Mouse (Mus musculus) embryo, embryonic 11 days (tissue): Measurements from ENCODE around the gene Ccdc155.
A peak's percentile ranks its signal among the peaks of the same experiment; 100 is the strongest.
"Not testable (repeated sequence)": the region's sequence is repeated elsewhere in the genome, so short reads cannot be mapped to it uniquely, and the experiment has no call there.

Source experiments
- DNase-seq: peaks from one replicate; pipeline ENCODE4 v3.0.0-alpha.2; 2015

Ccdc155 gene

GRCm38 (mm10) chr7:45162551-45162950, 42.1 kb downstream of the Ccdc155 start:
- DNase-seq: no peak

DNA sequence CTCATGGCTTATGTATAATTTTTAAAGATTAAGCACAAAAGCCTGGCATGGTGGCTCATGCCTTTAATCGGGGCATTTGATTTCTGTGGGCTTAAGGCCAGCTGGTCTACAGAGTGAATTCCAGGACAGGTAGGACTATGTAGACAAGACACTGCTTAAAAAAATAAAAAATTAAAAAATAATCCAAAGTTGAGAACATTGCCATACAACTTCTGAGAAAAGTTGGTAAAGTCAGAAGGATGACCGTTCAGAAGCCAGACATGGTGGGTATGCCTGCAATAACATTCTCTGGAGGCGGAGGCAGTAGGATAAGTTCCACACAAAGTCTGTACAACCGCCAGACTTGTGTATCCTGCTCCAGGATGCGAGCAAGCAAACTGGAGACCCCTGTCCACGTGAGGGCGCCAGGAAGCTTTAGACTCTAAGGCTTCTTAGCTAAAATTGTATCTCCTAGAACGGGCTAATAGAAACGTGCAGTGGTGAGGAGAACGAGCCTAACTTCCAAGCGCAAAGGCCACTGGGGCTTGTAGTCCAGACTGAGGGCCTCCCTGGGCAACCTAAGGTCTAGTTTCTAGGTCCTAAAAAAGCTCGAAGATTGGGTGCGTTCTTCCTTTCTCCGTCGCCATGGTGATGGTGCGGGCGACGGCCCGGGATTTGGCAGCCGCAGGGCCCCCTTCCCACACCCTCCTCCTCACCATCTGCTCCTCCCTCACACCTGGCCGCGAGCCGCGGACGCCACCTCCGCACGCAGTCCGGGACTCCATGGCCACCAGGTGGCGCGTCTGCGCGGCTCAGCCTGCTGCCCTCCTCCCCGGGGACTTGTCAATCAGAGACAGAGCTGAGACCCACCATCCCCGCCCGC, 42.8 kb downstream of the Ccdc155 start:
- peak; percentile 94 for DNase-seq

DNA sequence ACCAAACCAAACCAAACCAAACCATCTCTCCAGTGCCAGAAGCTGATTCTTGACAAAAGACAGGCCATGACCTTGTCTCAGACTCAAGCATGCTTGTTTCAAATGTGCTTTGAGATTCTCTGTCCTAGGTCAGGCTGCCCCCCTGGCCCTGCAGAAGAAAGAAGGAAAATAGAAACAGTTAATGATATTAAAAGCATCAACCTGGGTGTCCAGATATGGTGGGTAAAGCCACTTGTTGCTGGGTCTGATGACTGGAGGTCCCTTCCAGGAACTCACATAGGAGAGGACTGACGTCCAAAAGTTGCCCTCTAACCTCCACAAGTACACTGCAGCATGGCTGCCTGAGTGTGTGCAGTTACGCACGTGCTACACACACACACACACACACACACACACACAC, 43.8 kb downstream of the Ccdc155 start:
- no peak for DNase-seq

DNA sequence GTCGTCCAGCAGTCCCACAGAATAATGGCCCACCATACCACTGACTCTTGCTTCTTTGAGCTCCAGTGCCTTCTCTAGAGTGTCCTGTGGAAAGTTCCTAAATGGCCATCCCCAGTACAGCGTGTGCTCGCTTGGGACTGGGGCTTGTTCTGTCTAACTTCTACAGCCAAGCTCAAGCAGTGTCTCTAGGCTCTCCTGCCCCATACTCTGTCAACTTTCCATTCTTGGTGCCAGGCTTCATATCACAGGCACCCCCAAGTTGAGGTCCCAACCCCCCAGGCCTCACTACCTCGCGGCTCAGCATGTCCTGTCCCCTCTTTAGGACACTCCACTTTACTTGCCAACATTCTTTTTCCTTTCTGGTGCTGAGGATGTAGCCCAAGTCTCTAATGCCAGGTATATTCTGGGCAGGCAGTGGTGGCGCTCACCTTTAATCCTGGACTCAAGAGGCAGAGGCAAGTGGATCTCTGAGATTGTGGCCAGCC, 44.3 kb downstream of the Ccdc155 start:
- no peak for DNase-seq

- no peak for DNase-seq
Measured at GRCm38 (mm10) chr7:45158991-45159390, 45.7 kb downstream of the Ccdc155 start.

- no peak for DNase-seq
Measured at GRCm38 (mm10) chr7:45157459-45157858, 47.2 kb downstream of the Ccdc155 start.

GRCm38 (mm10) chr7:45156206-45156605, 48.5 kb downstream of the Ccdc155 start:
- DNase-seq: no peak

DNA sequence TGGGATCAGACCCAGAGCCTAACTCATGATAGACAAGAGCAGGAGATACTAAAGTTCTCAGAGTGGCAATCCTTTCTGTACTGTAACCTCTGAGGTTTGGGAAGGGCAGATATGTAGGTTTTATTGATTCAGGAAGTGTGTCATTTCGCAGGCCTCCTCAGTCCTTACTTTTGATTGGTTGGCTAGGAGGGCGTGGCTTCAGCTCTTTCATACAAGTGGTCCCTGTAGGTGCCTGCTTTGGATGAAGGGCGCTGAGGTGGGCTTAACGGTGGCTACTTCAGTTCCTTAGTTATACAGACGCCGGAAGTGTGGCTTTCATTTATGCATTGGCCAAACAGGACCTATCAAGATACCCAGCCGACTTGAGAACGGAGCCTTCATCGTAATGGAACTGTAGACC, 49.1 kb downstream of the Ccdc155 start:
- no peak for DNase-seq

DNA sequence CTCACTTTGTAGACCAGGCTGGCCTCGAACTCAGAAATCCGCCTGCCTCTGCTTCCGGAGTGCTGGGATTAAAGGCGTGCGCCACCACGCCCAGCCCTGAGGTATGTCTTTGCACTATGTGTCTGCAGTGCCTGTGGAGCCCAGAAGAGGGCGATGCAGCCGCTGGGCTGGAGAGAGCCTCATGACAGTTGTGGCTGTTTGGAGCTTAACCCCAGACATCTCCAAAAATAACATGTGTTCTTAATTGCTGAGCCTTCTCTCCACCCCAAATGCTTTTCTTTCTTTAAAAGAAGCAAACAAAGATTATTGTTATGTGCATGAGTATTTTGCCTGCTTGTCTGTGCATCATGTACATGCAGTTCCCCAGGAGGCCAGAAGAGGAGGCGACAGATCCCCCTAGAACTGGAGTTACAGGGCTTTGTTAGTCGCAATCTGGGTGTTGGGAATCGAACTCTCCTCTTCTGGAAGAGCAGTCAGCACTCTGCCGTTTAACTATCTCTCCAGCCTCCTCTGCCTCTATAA, 49.6 kb downstream of the Ccdc155 start:
- DNase-seq: peak; percentile 41

DNA sequence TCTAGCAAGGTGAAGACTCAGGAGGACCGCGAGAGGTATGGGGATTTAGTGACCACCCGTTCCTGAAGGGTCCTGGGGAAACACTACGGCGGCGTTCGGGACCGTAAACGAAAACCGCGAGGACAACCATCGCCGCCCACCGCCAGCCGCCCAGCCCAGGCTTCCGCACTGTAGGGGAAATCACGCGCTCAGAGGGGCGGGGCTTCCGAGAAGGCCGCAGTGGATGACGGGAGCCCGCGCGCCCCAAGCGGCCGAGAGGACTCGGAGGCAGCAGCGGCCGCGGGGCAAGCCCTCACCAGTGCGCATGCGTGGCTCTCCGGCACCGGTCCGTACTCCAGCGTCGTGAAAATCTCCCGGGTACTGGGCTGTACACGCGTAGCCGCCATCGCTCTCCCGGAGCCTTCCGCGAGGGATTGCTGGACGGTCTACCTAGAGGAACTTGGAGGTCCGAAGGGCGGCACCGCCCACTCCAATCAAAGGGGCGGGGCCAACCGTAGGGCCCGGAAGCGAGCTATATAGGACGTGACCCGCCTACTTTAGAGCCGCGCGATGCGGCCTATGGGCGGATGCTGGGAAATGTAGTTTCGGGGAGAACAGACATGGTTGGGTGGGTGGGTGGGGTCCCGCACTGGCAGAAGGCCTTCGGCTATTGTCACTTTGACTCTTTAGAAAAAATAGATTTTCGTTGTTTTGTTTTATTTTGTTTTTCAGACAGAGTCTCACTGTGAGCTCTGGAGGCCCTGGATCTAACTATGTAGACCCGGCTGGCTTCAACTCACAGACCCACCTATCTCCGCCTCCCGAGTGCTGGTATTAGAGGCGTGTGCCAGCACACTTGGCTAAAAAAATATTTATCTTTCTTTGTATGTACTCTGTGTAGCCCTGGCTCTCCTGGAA, 50.3 kb downstream of the Ccdc155 start, which contains the start of the genes Pih1d1 and Aldh16a1:
Gene Pih1d1 (plus strand): TSS at position 208 of the 897 bp plus-strand sequence.
Gene Aldh16a1 (minus strand): TSS at position 489 of the 897 bp plus-strand sequence.
- peak; percentile 98 for DNase-seq

GRCm38 (mm10) chr7:45153586-45153985, 51.1 kb downstream of the Ccdc155 start:
- no peak for DNase-seq

DNA sequence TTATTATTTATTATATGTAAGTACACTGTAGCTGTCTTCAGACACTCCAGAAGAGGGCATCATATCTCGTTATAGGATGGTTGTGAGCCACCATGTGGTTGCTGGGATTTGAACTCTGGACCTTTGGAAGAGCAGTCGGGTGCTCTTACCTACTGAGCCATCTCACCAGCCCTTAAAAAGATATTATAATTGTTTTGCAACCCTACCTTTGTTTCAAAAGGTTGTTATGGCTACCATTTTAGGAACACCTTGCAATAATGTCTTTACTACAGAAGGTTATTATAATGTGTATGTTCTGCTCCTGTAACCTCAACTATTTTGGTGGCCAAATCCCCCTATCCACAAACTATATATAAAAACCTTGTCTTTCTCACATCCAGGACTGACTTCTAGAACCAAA, 51.6 kb downstream of the Ccdc155 start:
- not testable (repeated sequence) for DNase-seq

- DNase-seq: peak; percentile 49
Measured at GRCm38 (mm10) chr7:45151303-45151702, 53.4 kb downstream of the Ccdc155 start.

GRCm38 (mm10) chr7:45150321-45150720, 54.4 kb downstream of the Ccdc155 start:
- no peak for DNase-seq

DNA sequence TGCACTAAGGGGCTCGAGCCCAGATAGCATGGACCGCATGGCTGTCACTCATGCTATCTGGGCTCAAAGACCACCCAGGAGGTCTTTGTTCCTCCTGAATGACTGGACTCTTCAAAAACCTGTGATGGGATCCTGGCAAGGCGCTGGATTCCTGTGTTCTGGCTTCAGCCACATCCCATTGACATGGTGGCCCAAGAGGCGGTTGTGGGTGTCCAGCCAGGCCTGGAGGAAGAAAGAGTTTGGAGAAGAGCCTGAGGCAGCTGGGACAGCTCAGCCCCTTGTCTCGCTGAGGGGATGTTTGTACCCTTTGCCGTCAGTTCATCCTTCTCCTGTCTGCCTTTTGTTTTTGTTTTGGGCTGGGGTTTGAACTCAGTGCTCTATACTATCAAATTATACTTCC, 55.1 kb downstream of the Ccdc155 start:
- DNase-seq: no peak

- DNase-seq: no peak
Measured at GRCm38 (mm10) chr7:45148534-45149098, 56.1 kb downstream of the Ccdc155 start.

- no peak for DNase-seq
Measured at GRCm38 (mm10) chr7:45147899-45148298, 56.8 kb downstream of the Ccdc155 start.

DNA sequence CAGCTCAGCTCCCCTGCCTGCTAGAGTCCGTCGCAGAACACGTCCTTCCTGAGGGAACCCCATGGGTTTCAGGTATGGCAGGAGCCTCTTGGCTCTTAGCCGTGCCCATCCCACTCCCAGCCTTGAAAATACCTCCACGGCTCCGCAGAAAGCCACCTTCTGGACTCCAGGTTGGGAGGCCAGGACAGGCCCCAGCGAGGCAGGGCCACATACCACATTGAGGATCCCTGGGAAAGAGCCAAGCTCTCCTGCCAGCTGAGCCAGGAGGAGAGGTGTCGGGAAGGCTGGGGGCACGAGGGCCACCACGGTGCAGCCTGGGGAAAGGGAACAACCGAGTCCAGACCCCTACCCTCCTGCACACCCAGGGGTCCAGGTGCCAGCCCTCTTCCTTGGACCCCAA, 57.4 kb downstream of the Ccdc155 start:
- DNase-seq: no peak

GRCm38 (mm10) chr7:45145460-45145859, 59.2 kb downstream of the Ccdc155 start:
- DNase-seq: no peak

GRCm38 (mm10) chr7:45144368-45145174, 60.1 kb downstream of the Ccdc155 start:
- no peak for DNase-seq

DNA sequence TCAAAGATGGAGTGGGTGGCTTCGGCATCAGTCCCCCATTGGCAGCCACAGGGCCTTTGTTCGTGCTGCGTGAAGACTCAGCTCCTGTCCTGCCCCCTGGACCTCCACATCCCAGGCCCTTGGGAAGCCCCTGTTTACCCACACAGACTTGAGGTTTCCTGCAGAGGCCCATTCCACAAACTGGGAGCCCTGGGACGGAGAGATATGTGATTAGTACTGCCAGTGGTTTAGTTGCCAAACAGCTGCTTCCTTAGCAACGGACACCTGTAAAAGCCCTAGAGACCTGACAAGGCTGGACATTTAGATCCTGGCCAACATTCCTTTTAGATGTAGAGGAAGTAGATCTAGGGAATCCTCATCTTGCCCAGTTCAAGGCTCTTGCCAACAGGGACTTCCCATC, 62.8 kb downstream of the Ccdc155 start:
- DNase-seq: no peak

DNA sequence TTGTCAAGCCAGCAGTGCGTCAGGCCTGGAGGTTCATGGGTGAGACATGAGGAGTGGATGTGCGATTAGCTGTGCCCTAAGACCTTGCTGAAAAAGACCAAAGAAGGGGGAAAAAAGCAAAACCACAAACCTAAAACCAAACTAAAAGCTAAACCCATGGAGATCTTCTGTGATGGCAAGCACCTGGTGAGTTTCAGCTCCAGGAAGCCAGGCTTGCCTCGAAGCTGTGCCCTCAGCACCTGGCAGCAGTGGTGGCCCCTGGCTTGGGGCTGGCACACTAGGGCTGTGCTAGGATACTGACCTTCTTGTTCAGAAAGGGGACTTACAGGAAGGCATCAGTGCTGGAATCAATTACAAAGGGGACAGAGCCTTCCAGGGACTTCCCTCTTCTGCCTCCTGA, 63.4 kb downstream of the Ccdc155 start:
- no peak for DNase-seq
